Mouse (Mus musculus): ENCODE measurements around the gene Rap1gap.

Gene Rap1gap

DNA sequence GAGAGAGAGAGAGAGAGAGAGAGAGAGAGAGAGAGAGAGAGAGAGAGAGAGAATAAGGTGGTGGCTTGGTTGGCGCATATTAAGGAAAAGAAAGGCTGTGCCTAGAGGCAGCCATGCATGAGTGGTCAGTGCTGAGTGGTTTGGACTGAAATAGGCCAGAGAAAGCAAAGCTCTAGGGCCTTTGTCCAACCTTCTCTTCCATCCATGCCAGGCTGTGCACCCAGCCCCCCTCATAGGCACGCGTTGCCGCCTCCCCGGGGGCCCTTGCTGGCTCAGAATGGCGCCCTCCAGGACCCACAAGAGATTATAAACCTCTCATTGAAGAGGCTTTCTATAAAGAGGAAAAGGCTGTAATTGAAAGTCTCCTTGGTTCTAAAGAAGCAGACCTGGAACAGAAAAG lies 3.0 kb upstream of the Rap1gap start:
- no peak for DNase-seq (ENCODE audit: low spot score in 2 of 2)

DNA sequence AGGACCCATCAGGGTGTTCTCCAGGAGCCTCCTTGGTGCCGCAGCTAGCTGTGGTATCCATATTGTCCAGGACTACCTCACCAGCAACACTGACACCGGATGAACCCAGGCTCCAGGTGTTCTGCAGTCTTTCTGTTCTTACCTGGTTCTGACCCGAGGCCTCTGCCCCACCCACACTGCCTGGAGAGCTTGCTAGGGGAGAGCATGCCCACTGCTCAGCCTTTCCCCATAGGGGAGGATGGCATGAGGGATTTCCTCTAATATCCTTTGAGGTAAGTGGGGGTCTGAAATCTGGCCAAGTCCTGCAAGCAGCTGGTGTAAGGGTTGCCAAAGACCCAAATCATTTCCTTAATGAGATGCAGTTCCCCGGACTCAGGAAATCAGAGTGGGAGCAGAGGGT lies 1.0 kb upstream of the Rap1gap start:
- DNase-seq (ENCODE audit: low spot score in 2 of 2): no peak

DNA sequence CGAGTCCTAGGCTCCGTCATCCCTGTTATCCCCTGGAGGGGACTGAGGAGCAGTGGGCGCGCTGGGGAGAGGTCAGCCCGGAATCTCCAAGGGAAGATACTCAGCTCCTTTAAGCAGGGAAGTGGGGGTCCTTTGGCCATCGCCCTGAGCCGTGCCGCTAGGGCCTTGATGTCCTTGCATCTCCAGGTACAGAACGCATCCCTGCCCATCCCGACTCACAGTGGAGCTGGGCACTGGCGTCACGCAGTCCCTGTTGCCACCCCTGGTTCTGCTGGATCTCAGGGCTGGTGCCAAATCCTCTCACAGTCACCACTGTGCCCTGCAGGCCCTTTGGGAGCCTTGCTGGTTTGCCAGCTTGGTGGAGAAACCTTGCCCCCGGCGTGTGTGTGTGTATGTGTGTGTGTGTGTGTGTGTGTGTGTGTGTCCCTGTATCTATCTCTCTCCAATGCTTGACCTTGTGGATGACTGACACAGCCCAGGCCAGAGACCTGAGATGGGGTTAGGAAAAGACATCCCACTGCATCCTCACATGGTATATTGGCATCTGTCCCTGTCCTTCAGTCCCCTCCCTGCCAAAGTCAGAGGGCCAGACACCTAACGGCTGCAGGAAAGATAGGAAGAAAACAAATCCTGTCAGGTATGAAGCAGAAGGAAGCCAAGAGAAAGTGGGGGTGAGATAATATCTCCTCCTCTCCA lies 602 bp downstream of the Rap1gap start:
- no peak for DNase-seq (ENCODE audit: low spot score in 2 of 2)

DNA sequence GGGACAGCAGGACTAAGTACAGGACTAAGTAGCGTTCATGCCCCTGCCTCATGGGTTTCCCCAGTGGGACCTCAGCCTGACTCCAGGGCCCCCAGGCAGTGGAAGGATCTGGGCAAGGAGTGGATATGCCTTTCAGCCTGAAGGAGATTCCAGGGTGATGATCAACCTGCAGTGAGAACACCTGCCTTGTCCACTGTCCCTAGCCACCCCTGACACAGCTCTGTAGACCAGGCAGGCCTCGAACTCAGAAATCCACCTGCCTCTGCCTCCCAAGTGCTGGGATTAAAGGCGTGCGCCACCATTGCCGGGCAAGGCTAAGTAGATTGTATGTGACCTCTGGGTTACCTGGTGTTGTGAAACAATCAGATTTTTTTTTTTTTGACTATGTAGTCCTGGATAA lies 1.3 kb downstream of the Rap1gap start:
- no peak for DNase-seq (ENCODE audit: low spot score in 2 of 2)

DNA sequence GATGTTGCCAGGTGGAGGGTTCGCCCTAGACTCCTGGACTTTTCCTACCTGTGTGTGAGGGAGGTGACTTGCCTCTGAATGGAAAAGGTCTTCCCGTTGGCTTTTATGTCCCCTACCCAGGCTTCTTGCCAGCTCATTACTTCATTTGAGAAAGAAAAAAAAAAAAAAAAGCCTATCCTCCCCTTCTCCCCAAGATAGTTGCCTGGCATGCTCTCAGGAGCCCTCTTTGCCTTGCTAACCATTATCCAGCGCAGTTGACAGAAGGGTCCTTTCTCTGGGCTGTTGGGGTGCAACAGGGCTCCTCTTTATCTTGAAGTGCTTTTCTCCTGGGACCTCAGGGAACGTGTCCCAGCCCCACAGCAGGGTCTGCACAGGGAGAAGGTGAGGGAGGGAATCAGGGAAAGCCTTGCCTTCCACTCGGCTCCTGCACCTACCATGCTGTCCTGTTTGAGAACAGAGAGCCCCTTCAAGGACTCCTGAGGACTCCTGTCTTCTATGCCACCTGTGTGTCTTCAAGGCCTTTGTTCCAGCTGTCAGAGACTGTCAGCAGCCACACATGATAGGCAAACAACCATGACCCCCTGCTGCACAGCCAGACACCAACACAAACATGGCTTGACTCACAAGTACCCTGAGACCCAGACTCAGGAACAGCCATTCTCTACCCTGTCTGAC lies 1.9 kb downstream of the Rap1gap start:
- no peak for DNase-seq (ENCODE audit: low spot score in 2 of 2)

DNA sequence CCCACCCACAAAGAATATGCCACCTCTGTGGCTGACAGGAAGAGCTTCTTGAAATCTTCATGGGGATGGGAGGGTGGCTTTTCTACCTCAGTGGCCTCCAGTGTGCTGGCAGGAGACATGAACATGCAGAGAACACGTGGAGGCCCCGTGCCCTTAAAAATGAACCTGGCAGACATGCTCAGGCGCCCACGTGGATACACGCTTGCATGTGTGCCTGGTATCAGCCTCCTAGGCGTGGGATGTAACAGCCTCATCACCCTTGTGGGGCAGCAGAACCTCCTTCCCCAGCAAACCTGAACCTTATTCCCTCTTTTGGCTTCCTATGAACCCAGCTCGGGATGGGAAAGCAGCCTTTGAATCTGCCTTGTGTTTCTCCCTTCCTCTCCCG lies 2.4 kb downstream of the Rap1gap start:
- no peak for DNase-seq (ENCODE audit: low spot score in 2 of 2)

DNA sequence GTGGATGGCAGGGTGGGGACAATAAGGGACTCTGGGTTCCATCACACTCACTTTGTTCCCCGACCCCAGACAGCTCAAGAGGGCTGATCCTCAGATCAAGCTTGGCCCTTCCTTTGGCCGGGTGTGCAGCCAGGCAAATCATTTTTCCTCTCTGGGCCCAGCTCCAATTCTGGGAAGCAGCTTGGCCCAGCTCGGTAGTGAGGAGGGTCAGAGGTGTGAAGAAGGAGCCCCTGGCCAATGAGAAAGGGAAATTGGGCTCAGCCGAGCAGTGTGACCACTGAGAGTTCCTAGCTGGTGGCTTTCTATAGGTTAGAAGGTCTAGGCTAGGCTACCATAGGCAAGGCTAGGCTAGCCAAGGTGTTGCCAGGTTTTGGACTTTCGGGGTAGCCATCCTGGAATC lies 3.2 kb downstream of the Rap1gap start:
- DNase-seq (ENCODE audit: low spot score in 2 of 2): no peak

DNA sequence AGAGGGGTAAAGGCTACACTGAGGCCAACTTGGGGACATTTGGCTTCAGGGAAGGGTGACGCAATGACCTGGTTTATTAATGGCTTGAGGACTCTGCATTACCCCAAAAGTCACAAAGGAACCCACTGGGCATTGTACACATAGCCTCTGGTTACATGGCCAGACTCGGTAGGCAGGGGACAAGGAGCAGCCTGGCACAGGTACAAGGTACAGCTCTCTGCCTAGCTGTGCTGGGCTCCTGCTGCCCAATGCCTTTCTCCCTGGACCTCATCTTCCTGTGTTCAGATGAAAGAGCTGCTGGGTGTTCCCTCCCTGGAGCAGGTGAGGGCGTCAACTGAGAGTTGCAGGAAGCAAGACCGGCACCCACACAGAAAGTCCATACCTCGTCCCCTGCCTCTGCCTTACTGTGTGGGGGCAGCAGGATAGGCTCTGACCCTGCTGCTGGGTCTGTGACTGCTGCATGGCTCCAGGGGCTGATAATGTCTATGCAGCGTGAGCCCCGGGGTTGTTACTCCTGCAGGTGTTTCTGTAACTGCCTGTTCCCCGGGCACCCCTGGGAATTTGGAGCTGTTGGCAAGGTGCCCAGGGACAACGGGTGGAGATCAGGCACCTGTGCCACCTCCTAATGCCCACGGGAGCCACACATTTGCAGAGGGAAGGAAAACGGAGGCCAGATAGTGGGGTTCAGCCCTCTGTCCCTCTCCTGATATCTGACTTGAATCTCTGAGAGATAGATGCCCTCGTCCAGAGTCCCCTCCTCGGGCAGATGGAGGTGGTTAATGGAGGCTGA lies 7.4 kb downstream of the Rap1gap start:
- no peak for DNase-seq (ENCODE audit: low spot score in 2 of 2)

DNA sequence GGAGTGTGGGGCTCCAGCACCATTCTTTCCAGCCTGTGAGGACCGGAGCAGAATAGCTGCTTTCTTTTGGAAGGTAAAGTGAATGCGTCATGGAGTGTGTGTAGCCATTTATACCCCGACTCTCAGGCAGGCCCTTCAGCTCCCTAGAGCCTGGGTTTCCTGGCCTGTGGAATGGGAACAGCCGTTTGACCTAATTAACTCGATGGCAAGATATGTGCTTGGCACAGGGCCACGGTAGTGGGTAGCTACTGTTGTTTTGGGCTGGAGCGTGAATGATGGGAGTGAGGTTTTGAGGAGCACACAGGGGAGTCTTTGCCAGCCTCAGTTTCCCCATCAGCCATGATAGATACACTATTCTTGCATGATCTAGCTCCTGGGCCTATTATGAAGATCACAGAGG lies 11.0 kb downstream of the Rap1gap start:
- no peak for DNase-seq (ENCODE audit: low spot score in 2 of 2)

DNA sequence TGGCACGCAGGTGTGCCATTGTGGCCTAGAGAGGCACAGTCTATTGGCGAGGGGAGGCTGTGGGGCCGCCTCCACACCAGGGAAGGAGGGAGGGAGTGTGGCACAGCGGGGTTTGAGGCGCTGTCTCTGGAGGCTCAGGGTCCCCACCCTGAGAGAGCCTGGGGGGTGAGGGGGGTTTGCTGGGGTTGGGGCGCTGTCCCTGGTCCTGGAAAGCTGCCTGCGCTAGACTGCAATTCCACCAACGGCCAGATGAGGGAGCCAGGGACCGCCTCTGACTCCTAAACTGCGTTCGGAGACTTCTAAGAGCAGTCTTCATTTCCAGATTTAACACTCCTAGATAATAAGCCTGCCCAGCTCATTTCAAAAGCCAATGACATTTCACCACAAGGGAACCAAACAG lies 11.5 kb downstream of the Rap1gap start:
- DNase-seq (ENCODE audit: low spot score in 2 of 2): peak; percentile 67 to 70

DNA sequence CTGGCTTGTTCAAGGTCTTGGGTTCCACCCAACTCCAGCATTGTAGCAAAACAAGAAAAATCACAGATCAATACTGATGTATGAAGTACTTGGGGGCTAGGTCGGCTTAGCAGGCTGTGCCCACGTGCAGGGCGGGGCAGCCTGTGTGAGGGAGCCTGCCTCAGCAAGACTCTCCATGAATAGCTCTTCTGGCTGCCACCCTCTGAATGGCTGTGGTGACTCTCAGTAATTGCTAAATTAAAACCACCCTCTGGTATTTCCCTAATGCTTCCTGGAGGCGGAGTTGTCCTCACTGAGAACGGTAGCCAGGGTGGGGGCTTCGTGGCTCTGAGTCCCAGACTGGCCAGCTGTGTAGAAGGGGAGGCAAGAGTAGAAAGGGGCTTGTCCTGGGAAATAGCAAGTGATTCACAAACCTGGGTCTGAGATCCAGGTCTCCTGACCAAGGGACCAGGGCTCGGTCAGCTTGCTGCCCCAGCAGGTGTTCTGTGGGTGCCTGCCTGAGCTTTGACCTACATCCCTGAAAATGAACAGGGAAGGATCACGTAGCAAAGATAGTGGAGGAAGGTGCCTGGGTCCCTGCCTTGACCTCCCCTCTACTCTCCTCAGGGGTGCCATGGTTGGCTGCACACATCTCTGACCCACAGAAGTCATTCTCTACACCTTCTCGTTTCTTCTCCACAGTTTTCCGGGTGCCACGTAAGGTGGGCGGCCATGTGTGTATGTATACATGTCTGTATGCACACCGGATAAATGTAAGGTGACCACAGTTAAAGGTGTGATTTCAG lies 12.4 kb downstream of the Rap1gap start:
- DNase-seq (ENCODE audit: low spot score in 2 of 2): peak in 1 of 2 experiments; percentile 65

DNA sequence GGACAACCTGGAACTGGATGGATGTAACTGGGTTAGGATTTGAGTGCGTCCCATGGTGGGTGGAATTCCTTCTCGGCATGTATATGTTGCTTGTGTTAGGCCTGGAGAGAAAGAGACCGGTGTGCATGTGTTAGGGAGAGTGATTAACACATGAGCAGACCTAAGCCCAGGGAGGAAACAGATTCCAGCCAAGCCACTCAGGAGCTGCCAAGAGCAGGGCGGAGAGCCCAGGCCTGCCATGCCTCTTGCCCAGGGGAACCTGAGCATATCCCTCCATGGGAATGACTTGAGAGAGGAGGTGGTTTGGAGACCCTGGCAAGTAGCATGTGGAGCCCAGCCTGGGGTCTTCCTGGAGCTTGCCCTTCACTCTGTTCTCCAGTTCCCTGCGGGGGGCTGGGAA lies 13.4 kb downstream of the Rap1gap start:
- DNase-seq (ENCODE audit: low spot score in 2 of 2): no peak

DNA sequence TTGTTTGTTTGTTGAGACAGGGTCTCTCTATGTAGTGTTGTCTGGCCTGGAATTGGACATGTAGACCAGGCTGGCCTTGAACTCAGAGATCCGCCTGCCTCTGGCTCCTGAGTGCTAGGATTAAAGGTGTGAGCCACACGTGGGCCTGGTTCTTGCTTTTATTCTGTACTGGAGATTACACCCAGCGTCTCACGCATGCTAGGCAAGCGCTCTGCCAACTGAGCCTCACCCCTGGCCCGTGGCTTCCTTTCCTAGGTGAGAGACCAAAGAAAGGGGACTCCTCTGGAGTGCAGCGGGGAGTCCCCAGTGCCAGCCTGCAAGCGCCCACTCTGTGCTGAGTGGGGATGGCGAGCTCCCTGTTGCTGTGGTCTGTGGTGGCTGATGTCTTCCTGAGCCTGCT lies 14.0 kb downstream of the Rap1gap start:
- DNase-seq (ENCODE audit: low spot score in 2 of 2): no peak

DNA sequence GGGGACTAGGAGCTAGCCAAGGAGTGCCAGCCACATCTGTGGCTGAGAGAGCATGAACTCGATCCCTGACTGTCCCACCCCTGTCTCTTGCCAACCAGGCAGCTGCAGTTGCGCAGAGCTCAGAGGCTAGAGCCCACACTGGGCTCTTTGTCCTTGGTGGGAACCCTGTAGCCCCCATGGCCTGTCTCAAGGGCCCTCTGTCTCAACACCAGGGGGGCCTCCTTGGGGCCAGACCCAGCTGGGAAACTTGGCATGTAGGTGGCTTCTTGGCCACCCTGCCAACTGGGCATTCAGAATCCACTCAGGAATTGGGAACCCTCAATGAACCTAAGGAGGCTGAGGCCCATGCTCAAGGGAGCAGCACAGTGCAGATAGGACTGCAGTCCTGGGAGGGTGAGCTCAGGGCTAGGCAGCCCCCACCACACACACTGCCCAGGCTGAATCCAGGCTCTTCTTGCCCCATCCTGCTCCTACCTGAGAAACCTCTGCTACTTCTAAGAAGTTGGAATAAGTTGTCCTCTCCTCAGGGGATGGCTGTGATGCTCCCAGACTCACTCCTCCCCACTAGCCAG lies 15.5 kb downstream of the Rap1gap start:
- no peak for DNase-seq (ENCODE audit: low spot score in 2 of 2)

DNA sequence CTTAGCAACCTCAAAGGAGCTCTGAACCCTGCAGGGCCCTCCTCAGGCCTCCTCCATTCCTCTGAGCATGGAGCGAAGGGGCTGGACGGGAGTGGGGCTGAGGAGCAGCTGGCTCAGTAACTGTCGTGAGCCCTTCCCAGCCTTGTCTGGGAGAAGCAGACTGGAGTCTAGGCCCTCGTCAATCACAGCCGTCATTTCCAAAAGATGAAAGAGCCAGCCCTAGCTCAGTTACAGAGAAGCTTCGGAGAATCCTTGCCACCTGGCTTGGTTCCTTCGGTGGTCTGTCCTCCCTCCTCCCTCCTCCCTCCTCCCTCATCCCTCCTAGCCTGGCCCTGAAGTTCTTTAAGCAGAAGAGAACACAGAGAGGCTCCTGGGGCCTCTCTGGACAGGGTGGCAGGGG lies 16.2 kb downstream of the Rap1gap start:
- no peak for DNase-seq (ENCODE audit: low spot score in 2 of 2)

DNA sequence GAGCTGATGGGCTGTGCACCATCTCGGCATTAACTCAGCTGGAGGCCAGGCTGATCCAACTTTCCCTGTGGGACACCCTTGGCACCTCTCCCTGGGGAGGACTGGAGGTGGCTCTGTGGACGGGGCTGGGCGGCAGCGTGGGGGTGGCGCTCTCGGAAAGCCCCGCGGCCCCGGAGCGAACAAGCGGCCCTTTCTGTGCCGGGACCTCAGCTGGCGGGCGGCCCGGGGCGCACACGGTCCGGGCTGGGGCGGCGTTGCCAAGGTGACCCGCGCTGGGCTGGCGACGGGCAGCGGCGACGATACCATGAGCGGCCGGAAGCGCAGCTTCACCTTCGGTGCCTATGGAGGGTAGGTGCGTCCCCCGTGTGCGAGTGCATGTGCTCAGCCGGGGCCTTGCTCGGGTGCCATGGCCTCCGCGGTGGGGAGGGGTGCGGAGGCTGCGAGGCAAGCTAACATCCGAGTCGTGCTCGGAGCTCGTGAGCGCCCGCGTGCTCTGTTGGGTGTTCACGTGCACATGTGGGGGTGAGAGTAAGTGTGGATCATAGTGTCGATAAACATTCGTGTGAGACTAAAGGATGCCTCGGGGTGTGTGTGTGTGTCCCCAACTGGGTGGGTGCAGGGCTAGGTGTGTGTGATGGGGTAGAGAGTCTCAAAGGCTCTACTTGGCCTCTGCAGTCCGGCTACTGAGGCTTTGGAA lies 17.0 kb downstream of the Rap1gap start:
- DNase-seq (ENCODE audit: low spot score in 2 of 2): peak; percentile 64 to 65

DNA sequence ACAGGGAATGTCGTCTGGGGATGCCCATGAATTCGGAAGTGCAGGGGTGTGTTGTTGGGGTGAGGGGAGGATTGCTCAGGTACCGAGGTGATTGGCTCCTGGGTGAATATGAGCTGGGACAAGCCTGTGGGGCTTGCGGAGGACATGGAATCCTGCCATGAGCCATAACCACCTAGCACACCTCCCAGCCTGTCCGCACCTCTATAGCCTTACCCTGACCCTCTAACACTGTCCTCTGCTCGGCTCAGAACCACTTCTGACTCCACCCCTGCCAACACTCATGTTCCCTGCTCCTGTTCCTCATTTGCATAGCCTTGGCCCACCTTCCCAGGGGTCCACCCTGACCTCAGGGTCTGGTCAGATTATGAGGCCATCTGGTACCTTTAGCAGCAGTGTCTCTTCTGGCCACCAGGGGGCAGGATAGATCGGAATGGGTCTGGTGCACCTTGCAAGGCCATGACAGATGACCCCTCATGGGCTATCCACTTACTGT lies 18.5 kb downstream of the Rap1gap start:
- no peak for DNase-seq (ENCODE audit: low spot score in 2 of 2)

DNA sequence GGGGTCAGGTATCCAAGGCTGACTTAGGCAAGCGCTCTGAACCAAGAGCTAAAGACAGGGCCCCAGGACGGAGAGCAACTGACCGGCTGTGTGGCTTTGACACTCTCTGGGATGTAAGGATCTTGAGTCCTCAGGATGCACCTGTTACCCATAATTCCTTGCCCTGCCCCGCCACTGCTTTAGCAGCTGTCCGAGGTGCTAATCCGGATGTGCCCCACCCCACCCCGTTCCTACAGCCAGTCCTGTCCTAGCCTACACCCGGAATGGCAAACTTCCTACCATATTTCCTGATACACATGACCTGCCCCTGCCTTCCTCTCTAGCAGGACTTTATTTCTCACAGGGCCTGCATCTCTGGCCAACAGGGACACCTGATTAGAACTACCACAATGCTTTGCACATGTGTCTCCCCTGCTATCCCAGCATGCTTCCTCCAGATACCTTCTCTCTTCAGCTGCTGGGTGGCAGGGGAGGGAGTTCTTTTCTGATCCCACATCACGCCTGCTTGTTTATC lies 20.4 kb downstream of the Rap1gap start:
- DNase-seq (ENCODE audit: low spot score in 2 of 2): no peak

DNA sequence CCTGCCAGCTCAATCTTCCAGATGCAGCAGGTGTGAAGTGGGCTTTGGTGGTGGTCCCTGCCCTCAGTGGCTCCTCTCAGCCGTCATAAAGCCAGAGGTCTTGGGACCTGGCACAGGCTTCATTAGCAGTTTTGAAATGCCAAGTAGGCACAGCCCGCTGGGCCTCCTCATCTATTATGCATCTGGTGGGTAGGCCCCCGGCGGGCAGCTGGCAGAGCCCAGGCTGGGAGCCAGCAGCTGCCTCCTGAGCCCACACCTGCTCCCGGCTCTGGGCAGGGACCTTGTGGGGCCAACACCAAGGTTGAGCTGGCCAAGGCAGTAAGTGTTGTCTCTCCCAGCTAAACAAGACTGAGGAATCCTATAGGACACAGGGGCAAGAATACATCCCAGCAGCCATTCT lies 21.8 kb downstream of the Rap1gap start:
- DNase-seq (ENCODE audit: low spot score in 2 of 2): no peak

DNA sequence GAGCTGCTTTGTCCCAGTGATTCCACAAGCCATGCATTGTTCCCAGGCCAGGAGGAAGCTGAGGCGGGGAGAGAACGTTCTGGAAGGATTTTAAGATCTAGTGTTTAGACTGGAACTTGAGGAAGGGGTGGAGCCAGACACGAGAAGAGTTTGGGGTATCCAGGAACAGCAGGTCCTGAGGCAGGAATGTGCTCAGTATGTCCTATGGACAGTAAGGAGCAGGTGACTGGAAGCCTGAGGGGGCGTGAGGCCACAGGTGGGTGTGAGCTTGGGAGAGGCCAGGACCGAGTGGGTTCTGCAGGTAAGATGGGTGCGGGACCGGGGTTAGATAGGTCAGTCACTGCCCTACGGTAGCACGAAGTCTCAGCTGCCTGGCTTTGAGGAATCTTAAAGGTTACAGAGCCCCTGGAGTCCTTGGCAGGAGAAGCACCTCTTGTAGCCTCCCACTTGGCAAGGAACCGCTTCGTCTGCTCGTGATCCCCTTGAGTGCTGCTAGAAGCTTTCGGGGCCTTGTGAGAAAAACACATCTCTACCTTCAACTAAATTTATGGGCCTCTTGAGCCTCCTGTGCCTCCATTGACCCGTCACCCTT lies 22.8 kb downstream of the Rap1gap start:
- DNase-seq (ENCODE audit: low spot score in 2 of 2): no peak

Data from right cerebral cortex, postnatal 36 days (tissue).